Mouse (Mus musculus) lung, postnatal 0 days (tissue): ENCODE results near the gene Shtn1. TPM values are rescaled to one million over a fixed set of nuclear protein-coding genes. Genes with fewer than 3 reads are reported as not detected.

ENCODE experiments used
- ATAC-seq: fragments of 200-750 bp; cut with Nextera tagmentation; 2 replicates; pipeline ENCODE4 v1.8.0; 2017; ENCODE audit warnings: moderate library complexity
- DNase-seq: peaks from one replicate; pipeline ENCODE4 v3.0.0-alpha.2; 2016; ENCODE audit warnings: low spot score
- H3K27ac ChIP-seq: fragments of 300-500 bp; sonication (generic); 2 replicates; pipeline ENCODE4 v1.5.1; 2014; ENCODE audit warnings: antibody characterized with exemption, mild to moderate bottlenecking, low read length, mixed read lengths
- H3K27me3 ChIP-seq: fragments of 300-500 bp; sonication (generic); replicated peaks from 2 replicates; pipeline ENCODE4 v1.6.1; 2014; ENCODE audit warnings: low read length, mixed read lengths; ENCODE audit not compliant: insufficient read depth
- H3K36me3 ChIP-seq: fragments of 300-500 bp; sonication (generic); 2 replicates; pipeline ENCODE4 v1.6.1; 2014; ENCODE audit warnings: low read length, mixed read lengths; ENCODE audit not compliant: insufficient read depth
- H3K4me1 ChIP-seq: fragments of 300-500 bp; sonication (generic); 2 replicates; pipeline ENCODE4 v1.6.1; 2014; ENCODE audit warnings: antibody characterized with exemption, low read depth, low read length, mixed read lengths; ENCODE audit not compliant: insufficient read depth
- H3K4me2 ChIP-seq: fragments of 300-500 bp; sonication (generic); replicated peaks from 2 replicates; pipeline ENCODE4 v1.6.1; 2014; ENCODE audit warnings: low read depth, mild to moderate bottlenecking, low read length, moderate library complexity, mixed read lengths
- H3K4me3 ChIP-seq: fragments of 300-500 bp; sonication (generic); 2 replicates; pipeline ENCODE4 v1.5.1; 2014; ENCODE audit warnings: low read depth, low read length
- H3K9ac ChIP-seq: fragments of 300-500 bp; sonication (generic); replicated peaks from 2 replicates; pipeline ENCODE4 v1.6.1; 2014; ENCODE audit warnings: low read depth, mild to moderate bottlenecking
- H3K9me3 ChIP-seq: fragments of 300-500 bp; sonication (generic); 2 replicates; pipeline ENCODE4 v1.6.1; 2016; ENCODE audit warnings: low read length, mixed read lengths
- CTCF ChIP-seq: IDR thresholded peaks from 2 replicates; pipeline ENCODE4 v1.5.1; 2016; ENCODE audit warnings: antibody characterized with exemption, mild to moderate bottlenecking
- EP300 ChIP-seq: IDR thresholded peaks from 2 replicates; pipeline ENCODE4 v1.6.1; 2016; ENCODE audit warnings: antibody characterized with exemption, mild to moderate bottlenecking, control low read depth
- WGBS: fragments of 180-500 bp; shearing (Covaris S2); extraction: QIAGEN DNeasy Blood & Tissue Kit; methylation state at CpG from one replicate; pipeline ENCODE4 v1.1.7; 2014; 5-methylcytosine and 5-hydroxymethylcytosine counted together
- polyA plus RNA-seq: library from polyadenylated mRNA; unstranded; fragments of >200 nt; fragmentation: Nextera tagmentation; extraction: Ambion mirVana; gene quantifications from 2 replicates; pipeline ENCODE4 v1.2.1, GENCODE M21; 2015

Gene Shtn1
- polyA plus RNA-seq, 1 experiment from 2014 or later = 8.8 TPM

DNA sequence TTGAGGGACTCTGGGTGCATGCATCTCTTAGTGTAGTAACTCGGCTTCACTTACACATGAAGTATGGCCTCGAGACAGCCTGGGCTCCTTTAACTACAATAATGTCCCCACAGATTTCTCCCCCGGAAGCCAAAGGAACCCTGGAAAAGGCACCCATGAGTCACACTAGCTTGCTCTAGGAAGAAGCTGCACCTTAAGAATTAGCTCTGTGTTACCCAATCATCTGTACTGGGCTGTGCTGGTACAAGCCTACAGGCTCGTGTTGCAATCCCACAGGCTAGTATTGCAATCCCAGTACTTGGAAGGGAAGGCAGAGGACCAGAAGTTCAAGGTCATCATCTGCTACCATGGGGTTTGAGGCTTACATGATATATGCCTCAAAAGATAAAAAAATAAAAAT lies 4.5 kb downstream of the Shtn1 start:
- Histone ChIP-seq H3K4me3 (no peak overlapping the region), H3K27me3 (no peaks in the 10 kb centered on the region; the same call in 1 of the 2 replicates), H3K27ac (no peak overlapping the region), H3K4me1 (no peaks in the 10 kb centered on the region), H3K9ac (no peak overlapping the region), H3K9me3 (no peaks in the 10 kb centered on the region), H3K4me2 (no peak overlapping the region), H3K36me3 (no peaks in the 10 kb centered on the region)
- DNase-seq = peak; percentile 45
- 82% methylated on average over 4 of the region's 4 CpGs for WGBS
- ATAC-seq = no peak
- TF ChIP-seq EP300 (no peak), CTCF (no peak)

DNA sequence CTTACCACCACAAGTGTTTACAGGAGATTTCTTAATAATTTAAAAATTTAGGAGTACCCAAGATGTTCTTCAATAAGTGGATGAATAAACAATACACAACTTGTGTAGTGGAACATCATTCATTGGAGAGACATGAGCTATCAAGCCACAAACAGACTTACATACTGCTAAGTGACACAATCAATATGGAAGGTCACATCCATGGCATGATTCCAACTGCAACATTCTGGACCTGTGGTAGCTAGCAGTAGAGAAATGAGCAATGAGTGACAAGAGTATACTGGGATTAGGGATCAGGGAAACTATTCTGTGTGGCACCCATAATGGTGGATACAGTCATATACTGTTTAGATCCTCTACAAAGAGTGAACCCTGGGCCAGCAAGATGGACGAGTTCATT lies 8.2 kb downstream of the Shtn1 start:
- H3K4me3 ChIP-seq = no peak overlapping the region
- 0 out of 2 replicates have a peak, but pooled peaks cover 6% of the 10 kb centered on the region for H3K4me1 ChIP-seq
- H3K9me3 ChIP-seq = no peaks in the 10 kb centered on the region
- H3K27me3 ChIP-seq = no peaks in the 10 kb centered on the region
- ATAC-seq = no peak
- TF ChIP-seq EP300 (no peak), CTCF (no peak)
- H3K36me3 ChIP-seq = no peaks in the 10 kb centered on the region
- H3K27ac ChIP-seq = no peak overlapping the region
- H3K9ac ChIP-seq = no peak overlapping the region
- no peak for DNase-seq
- WGBS = 81% methylated on average over 1 of the region's 1 CpGs
- no peak overlapping the region for H3K4me2 ChIP-seq

DNA sequence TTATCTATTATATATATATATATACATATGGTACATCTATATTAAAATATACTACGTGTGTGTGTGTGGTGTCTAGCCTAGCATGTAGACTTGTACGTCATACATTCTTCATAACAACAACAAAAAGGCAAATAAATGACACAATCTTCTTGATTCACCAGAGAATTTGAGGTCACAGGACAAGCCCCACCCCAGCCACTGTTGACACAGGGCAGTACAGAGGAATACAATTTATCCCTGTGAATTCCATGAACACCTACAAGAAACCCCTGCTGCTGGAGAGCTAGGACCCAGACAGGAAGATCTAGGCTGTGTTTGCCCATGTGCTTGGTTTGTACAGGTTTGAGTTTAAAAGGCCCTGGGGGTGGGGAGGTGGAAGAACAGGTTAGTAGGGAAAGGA lies 9.2 kb downstream of the Shtn1 start:
- H3K9me3 ChIP-seq = no peaks in the 10 kb centered on the region
- peak; percentile 77 for ATAC-seq
- H3K27ac ChIP-seq = peak overlapping the region; percentile 51; the same call in 1 of the 2 replicates
- no peak overlapping the region for H3K9ac ChIP-seq
- H3K4me1 ChIP-seq = 0 out of 2 replicates have a peak, but pooled peaks cover 6% of the 10 kb centered on the region
- H3K36me3 ChIP-seq = no peaks in the 10 kb centered on the region
- no peak for DNase-seq
- H3K4me2 ChIP-seq = no peak overlapping the region
- WGBS = 56% methylated on average over 2 of the region's 2 CpGs
- H3K4me3 ChIP-seq = no peak overlapping the region
- no peaks in the 10 kb centered on the region for H3K27me3 ChIP-seq
- TF ChIP-seq EP300 = 0 out of 2 replicates have a peak, but pooled peaks have one; percentile 15
- no peak for TF ChIP-seq CTCF

DNA sequence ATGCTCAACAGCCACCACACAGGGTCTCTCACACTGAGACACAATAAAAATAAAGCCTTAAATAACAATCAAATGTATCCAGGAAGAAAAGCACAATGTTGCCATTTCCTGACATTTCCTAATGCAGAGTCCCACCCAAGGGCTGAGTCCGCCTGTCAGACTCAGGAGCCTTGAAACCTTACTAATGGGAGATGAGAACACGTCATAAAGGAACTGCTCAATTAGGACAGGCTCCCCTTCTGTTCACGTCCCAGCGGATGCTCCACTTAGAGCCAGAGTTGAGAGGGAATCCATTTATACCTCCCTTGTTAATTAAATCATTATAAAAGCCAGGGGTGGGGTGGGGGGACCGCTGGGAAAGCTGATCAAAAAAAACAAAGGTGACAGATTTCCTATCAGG lies 9.8 kb downstream of the Shtn1 start:
- WGBS = 48% methylated on average over 5 of the region's 5 CpGs
- no peaks in the 10 kb centered on the region for H3K36me3 ChIP-seq
- H3K9ac ChIP-seq = no peak overlapping the region

DNA sequence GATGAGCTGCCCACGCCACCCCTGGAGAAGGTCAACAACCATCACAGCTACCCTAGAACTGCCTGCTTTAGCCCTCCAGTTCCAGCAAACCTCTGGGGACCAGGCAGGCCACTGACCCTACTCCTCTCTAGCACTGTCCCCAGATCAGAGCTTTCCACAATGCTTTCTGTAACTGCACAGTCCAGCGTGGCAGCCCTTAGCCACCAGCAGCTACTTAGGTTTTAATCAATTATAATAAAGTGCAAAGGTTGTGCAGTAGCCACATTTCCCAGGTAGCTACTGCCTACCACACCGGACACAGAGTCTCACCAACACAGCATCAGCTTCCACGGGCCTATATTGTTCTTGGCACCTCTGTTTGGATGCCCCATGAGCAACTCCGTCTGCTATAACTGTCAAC lies 11.3 kb downstream of the Shtn1 start:
- Histone ChIP-seq H3K27ac (no peak overlapping the region), H3K9ac (no peak overlapping the region), H3K4me2 (no peak overlapping the region), H3K4me3 (no peak overlapping the region), H3K36me3 (no peaks in the 10 kb centered on the region), H3K27me3 (no peaks in the 10 kb centered on the region), H3K9me3 (no peaks in the 10 kb centered on the region), H3K4me1 (0 out of 2 replicates have a peak, but pooled peaks cover 6% of the 10 kb centered on the region)
- ATAC-seq (no peak), DNase-seq (no peak)
- TF ChIP-seq CTCF = no peak
- no peak for TF ChIP-seq EP300
- WGBS = 81% methylated on average over 5 of the region's 5 CpGs

More for the DNA sequence above, 9.8 kb downstream of the Shtn1 start:
- Histone ChIP-seq H3K4me3 (no peak overlapping the region), H3K4me1 (0 out of 2 replicates have a peak, but pooled peaks cover 6% of the 10 kb centered on the region), H3K27me3 (no peaks in the 10 kb centered on the region), H3K4me2 (no peak overlapping the region), H3K27ac (0 out of 2 replicates have a peak overlapping the region, but pooled peaks have one; percentile 51), H3K9me3 (no peaks in the 10 kb centered on the region)
- peak; percentile 43 for DNase-seq
- TF ChIP-seq CTCF (no peak), EP300 (no peak)
- ATAC-seq = peak; percentile 81

DNA sequence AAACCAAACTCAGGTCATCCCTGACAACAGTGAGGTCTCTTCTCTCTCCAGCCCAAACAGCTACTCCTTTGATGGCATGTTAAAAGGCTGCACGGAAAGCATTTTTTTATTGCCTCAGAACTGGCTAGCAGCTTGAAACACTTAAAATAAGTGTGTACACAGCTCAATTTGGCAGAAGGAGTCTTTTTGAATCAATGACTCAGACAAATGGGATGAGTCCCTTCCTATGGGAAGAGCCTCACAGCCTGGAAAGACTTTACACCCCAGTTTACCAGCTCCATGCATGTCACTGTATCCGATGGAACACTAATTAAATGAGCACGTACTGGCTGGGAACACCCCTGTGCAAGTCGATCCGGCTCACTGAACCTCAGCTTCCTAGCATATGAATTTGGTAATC lies 12.3 kb downstream of the Shtn1 start:
- ATAC-seq (no peak), DNase-seq (no peak)
- Histone ChIP-seq H3K27me3 (no peaks in the 10 kb centered on the region), H3K27ac (no peak overlapping the region), H3K9ac (no peak overlapping the region), H3K4me3 (no peak overlapping the region), H3K4me2 (no peak overlapping the region), H3K36me3 (no peaks in the 10 kb centered on the region), H3K4me1 (0 out of 2 replicates have a peak, but pooled peaks cover 6% of the 10 kb centered on the region), H3K9me3 (no peaks in the 10 kb centered on the region)
- 79% methylated on average over 5 of the region's 5 CpGs for WGBS
- TF ChIP-seq CTCF = no peak
- no peak for TF ChIP-seq EP300

DNA sequence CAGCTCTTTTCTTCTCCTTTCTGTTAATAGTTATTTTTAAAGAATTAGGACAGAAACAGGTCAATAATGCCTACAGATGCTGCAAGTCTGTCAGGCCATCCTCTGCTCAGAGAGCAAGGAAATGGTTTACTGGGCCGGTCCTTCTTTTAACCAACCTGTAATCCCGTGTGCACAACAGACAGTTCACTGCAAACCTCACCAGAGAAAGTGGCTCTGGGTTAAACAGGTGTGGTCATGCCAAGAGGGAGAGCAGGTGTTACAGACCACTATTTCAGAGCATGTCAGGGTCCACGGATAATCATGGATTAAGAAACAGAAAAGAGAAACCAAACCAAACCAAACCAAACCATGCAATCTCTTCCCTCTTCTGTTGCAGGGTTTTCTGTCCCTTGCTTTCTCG lies 17.8 kb downstream of the Shtn1 start:
- no peaks in the 10 kb centered on the region for H3K4me1 ChIP-seq
- H3K36me3 ChIP-seq = no peaks in the 10 kb centered on the region
- no peak overlapping the region for H3K4me2 ChIP-seq
- no peaks in the 10 kb centered on the region for H3K27me3 ChIP-seq
- no peak for TF ChIP-seq CTCF
- TF ChIP-seq EP300 = no peak
- no peak overlapping the region for H3K4me3 ChIP-seq
- H3K9me3 ChIP-seq = no peaks in the 10 kb centered on the region
- DNase-seq = no peak
- no peak overlapping the region for H3K27ac ChIP-seq
- 83% methylated on average over 4 of the region's 4 CpGs for WGBS
- no peak for ATAC-seq
- no peak overlapping the region for H3K9ac ChIP-seq
